Mouse (Mus musculus) liver, adult 2 months (tissue): ENCODE results near the gene Foxn4.

Source experiments
- CTCF ChIP-seq: fragments of 200-500 bp; IDR thresholded peaks from 2 replicates; pipeline ENCODE4 v1.5.1; 2011; ENCODE audit warnings: low read depth, low read length, control low read depth
- POLR2A ChIP-seq: fragments of 200-500 bp; IDR thresholded peaks from 2 replicates; pipeline ENCODE4 v1.6.1; 2011; ENCODE audit warnings: low read length, control low read depth; ENCODE audit not compliant: insufficient read depth; ENCODE audit errors: extremely low read depth

GRCm38 (mm10) chr5:114288396-114288795, 14.8 kb upstream of the Foxn4 start:
- TF ChIP-seq CTCF = no peak
- no peak for TF ChIP-seq POLR2A
